Mouse (Mus musculus) heart, embryonic 12.5 days (tissue): ENCODE data around the gene Rap1a. TPM values are rescaled to one million over a fixed set of nuclear protein-coding genes. Genes with fewer than 3 reads are reported as not detected.

Source experiments
- ATAC-seq: fragments of 200-750 bp; cut with Nextera tagmentation; 2 replicates; pipeline ENCODE4 v1.8.0; 2017; ENCODE audit warnings: moderate TSS enrichment, moderate library complexity; ENCODE audit not compliant: insufficient number of reproducible peaks, low FRiP score
- H3K27ac ChIP-seq: fragments of 300-500 bp; sonication (generic); 2 replicates; pipeline ENCODE4 v1.5.1; 2016; ENCODE audit warnings: mild to moderate bottlenecking, moderate library complexity; ENCODE audit not compliant: poor library complexity, severe bottlenecking
- H3K27me3 ChIP-seq: fragments of 300-500 bp; sonication (generic); replicated peaks from 2 replicates; pipeline ENCODE4 v1.6.1; 2016; ENCODE audit warnings: mild to moderate bottlenecking, moderate library complexity
- H3K36me3 ChIP-seq: fragments of 300-500 bp; sonication (generic); 2 replicates; pipeline ENCODE4 v1.6.1; 2016; ENCODE audit warnings: mild to moderate bottlenecking, moderate library complexity
- H3K4me1 ChIP-seq: fragments of 300-500 bp; sonication (generic); replicated peaks from 2 replicates; pipeline ENCODE4 v1.6.1; 2016; ENCODE audit warnings: mild to moderate bottlenecking
- H3K4me2 ChIP-seq: fragments of 300-500 bp; sonication (generic); 2 replicates; pipeline ENCODE4 v1.6.1; 2016; ENCODE audit warnings: mild to moderate bottlenecking, moderate library complexity
- H3K4me3 ChIP-seq: fragments of 300-500 bp; sonication (generic); 2 replicates; pipeline ENCODE4 v1.5.1; 2016; ENCODE audit warnings: mild to moderate bottlenecking
- H3K9ac ChIP-seq: fragments of 300-500 bp; sonication (generic); 2 replicates; pipeline ENCODE4 v1.6.1; 2016; ENCODE audit warnings: mild to moderate bottlenecking, moderate library complexity
- H3K9me3 ChIP-seq: fragments of 300-500 bp; sonication (generic); replicated peaks from 2 replicates; pipeline ENCODE4 v1.6.1; 2016; ENCODE audit warnings: mild to moderate bottlenecking, moderate library complexity
- WGBS: fragments of 180-500 bp; shearing (Covaris S2); methylation state at CpG from one replicate; pipeline ENCODE4 v1.1.7; 2016; 5-methylcytosine and 5-hydroxymethylcytosine counted together
- polyA plus RNA-seq: library from polyadenylated mRNA; unstranded; fragments of >200 nt; fragmentation: Nextera tagmentation; extraction: Ambion mirVana; gene quantifications from 2 replicates; pipeline ENCODE4 v1.2.1, GENCODE M21; 2016

Gene Rap1a
- polyA plus RNA-seq, 1 experiment from 2014 or later: 92.0 TPM

GRCm38 (mm10) chr3:105823609-105824008 lies 22.5 kb upstream of the Rap1a start:
- Histone ChIP-seq H3K36me3 (no peaks in the 10 kb centered on the region), H3K4me2 (no peak overlapping the region), H3K4me3 (no peak overlapping the region), H3K27ac (no peak overlapping the region), H3K27me3 (peaks cover 40% of the 10 kb centered on the region), H3K9me3 (no peaks in the 10 kb centered on the region), H3K4me1 (peaks cover 26% of the 10 kb centered on the region), H3K9ac (no peak overlapping the region)
- ATAC-seq: no peak

DNA sequence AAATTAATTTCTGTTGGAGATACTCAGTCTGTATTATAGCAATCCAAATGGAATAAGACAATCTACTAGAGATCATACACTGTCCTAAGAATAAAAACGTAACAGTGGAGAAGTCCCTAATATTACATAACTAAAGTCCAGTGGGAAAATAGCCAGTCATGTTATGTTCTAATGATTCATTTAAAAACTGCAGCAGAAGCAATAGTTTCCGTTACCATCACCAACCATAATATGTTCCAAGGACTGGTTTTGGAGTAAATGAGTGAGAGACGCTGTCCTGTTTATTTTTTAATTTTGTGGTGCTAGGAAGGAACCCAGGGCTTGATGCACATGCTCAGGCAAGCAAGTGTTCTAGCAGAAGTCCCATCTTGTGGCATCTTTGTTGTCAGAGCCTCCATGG lies 20.4 kb upstream of the Rap1a start:
- no peaks in the 10 kb centered on the region for H3K36me3 ChIP-seq
- H3K27ac ChIP-seq: no peak overlapping the region
- no peak overlapping the region for H3K4me2 ChIP-seq
- H3K27me3 ChIP-seq: peaks cover 57% of the 10 kb centered on the region
- no peak overlapping the region for H3K9ac ChIP-seq
- peaks cover 40% of the 10 kb centered on the region for H3K4me1 ChIP-seq
- no peaks in the 10 kb centered on the region for H3K9me3 ChIP-seq
- WGBS: 83% methylated on average over 3 of the region's 3 CpGs
- H3K4me3 ChIP-seq: no peak overlapping the region
- ATAC-seq: no peak

GRCm38 (mm10) chr3:105820272-105820671 lies 19.1 kb upstream of the Rap1a start:
- peaks cover 57% of the 10 kb centered on the region for H3K27me3 ChIP-seq

GRCm38 (mm10) chr3:105818130-105819004 lies 17.2 kb upstream of the Rap1a start:
- WGBS: 34% methylated on average over 6 of the region's 6 CpGs
- Histone ChIP-seq H3K4me3 (no peak overlapping the region), H3K36me3 (no peaks in the 10 kb centered on the region), H3K4me1 (peaks cover 31% of the 10 kb centered on the region), H3K27me3 (peaks cover 70% of the 10 kb centered on the region), H3K9ac (no peak overlapping the region), H3K27ac (no peak overlapping the region), H3K4me2 (no peak overlapping the region), H3K9me3 (no peaks in the 10 kb centered on the region)
- no peak for ATAC-seq

More at GRCm38 (mm10) chr3:105820272-105820671, 19.1 kb upstream of the Rap1a start:
- no peak for ATAC-seq
- no peak overlapping the region for H3K4me3 ChIP-seq
- no peaks in the 10 kb centered on the region for H3K9me3 ChIP-seq
- no peaks in the 10 kb centered on the region for H3K36me3 ChIP-seq
- no peak overlapping the region for H3K27ac ChIP-seq
- H3K9ac ChIP-seq: no peak overlapping the region
- H3K4me2 ChIP-seq: no peak overlapping the region
- H3K4me1 ChIP-seq: peaks cover 42% of the 10 kb centered on the region
- 83% methylated on average over 3 of the region's 3 CpGs for WGBS

- Histone ChIP-seq H3K4me1 (peaks cover 44% of the 10 kb centered on the region), H3K9ac (no peak overlapping the region), H3K4me2 (peak overlapping the region; percentile 21), H3K4me3 (no peak overlapping the region), H3K9me3 (no peaks in the 10 kb centered on the region), H3K27ac (no peak overlapping the region), H3K36me3 (no peaks in the 10 kb centered on the region), H3K27me3 (peaks cover 75% of the 10 kb centered on the region)
- WGBS: 17% methylated on average over 8 of the region's 8 CpGs
- ATAC-seq: peak; percentile 69
Observed at GRCm38 (mm10) chr3:105816089-105816488, 15.0 kb upstream of the Rap1a start.

DNA sequence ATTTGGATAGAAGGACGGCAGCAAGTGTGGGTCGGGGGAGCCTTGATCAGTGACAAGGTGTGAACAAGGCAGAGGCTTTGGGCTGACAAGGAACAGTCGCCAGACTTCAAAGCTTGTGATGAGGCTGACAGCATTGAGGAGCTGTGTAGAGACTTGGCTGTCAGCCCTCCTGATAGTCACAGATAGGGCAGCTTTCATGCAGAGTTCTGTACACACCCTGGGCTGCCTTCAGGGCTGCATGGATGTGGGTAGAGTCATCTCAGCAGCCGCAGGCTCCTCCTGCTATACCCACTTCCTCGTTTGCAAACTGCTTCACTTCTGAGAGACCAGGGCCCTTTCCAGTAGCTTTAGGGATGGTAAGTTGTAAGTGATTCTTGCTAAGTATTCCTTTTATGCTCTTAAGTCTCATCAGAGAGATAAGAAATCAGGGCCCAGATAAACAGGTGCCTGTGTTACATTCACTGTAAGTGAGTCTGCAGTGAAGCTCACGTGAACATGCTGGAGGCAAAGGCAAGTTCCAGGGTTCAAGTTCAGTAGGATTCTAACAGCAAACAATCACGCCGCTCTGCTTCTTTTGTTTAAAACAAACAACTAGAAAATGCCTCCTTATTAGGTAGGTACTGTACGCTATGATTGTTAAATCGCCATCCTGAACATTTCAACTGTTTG lies 14.2 kb upstream of the Rap1a start:
- H3K36me3 ChIP-seq: no peaks in the 10 kb centered on the region
- H3K4me2 ChIP-seq: peak overlapping the region; percentile 21; the same call in 1 of the 2 replicates
- no peak overlapping the region for H3K9ac ChIP-seq
- no peaks in the 10 kb centered on the region for H3K9me3 ChIP-seq
- 32% methylated on average over 10 of the region's 10 CpGs for WGBS
- H3K4me1 ChIP-seq: peaks cover 44% of the 10 kb centered on the region
- H3K27ac ChIP-seq: no peak overlapping the region
- no peak overlapping the region for H3K4me3 ChIP-seq
- ATAC-seq: peak; percentile 78
- peaks cover 70% of the 10 kb centered on the region for H3K27me3 ChIP-seq

DNA sequence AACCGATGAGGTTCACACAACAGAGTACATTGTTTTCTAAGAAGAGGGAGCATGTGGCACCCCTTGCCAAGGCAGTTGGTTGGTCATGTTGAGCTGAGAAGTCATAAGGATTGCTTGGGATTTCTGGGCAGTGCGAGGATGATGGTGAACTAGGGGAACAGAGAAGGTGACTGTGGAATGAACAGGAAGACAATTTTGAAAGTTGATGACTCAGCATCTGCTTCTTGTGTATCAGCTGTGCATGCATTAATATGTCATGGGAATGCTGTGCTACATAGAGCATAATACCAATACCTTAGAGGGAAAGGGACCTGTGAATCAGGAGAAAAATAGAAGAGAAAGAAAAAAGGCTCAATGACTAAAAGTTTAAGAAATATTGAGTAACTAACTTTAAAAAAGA lies 10.0 kb upstream of the Rap1a start:
- H3K27ac ChIP-seq: no peak overlapping the region
- no peaks in the 10 kb centered on the region for H3K9me3 ChIP-seq
- H3K36me3 ChIP-seq: no peaks in the 10 kb centered on the region
- peaks cover 63% of the 10 kb centered on the region for H3K27me3 ChIP-seq
- H3K4me1 ChIP-seq: peaks cover 34% of the 10 kb centered on the region
- ATAC-seq: no peak
- H3K9ac ChIP-seq: no peak overlapping the region
- H3K4me2 ChIP-seq: no peak overlapping the region
- WGBS: 92% methylated on average over 2 of the region's 2 CpGs
- no peak overlapping the region for H3K4me3 ChIP-seq

DNA sequence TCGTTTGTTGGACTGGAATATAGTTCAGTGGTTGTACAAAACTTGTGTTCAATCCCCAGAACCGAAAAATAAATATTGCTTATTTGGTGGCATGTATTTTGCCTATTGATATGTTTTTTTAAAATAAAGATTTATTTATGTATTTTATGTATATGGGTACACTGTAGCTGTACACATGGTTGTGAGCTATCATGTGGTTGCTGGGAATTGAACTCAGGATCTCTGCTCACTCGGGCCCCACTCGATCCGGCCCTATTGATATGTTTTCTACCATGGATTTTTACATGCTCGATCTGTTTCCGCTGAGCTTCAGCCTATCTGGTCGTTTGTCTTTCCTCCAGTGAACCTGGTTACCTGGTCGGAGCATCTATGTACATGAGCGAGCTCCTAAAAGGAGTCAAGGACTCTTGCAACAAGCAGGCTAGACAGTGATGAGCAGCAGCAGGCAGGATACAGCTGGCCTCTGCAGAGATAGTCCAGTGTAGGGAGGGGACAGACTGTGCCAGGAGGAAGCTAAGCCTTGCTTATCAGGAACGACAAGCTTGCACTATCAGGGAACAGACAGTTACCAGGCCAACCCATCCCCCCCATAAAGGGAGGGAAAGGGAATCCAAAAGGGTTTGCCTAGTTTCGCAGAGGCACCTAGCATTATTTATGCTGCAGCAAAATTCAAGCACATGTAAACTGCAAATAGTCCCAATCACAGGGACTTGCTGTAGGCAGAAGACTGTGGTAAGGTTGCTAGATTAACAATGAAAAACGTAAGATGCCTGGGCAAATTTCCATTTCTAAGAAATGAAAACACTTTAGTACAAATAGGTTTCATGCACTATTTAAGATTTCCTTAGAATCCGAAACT lies 7.3 kb upstream of the Rap1a start:
- 33% methylated on average over 14 of the region's 14 CpGs for WGBS
- no peaks in the 10 kb centered on the region for H3K9me3 ChIP-seq
- H3K9ac ChIP-seq: no peak overlapping the region
- no peak overlapping the region for H3K4me3 ChIP-seq
- H3K27me3 ChIP-seq: peaks cover 76% of the 10 kb centered on the region
- no peaks in the 10 kb centered on the region for H3K36me3 ChIP-seq
- H3K4me2 ChIP-seq: peak overlapping the region; percentile 28; the same call in 1 of the 2 replicates
- peaks cover 23% of the 10 kb centered on the region for H3K4me1 ChIP-seq
- ATAC-seq: peak; percentile 98
- no peak overlapping the region; the same call in 1 of the 2 replicates for H3K27ac ChIP-seq

GRCm38 (mm10) chr3:105807672-105808071 lies 6.5 kb upstream of the Rap1a start:
- 48% methylated on average over 1 of the region's 1 CpGs for WGBS
- peaks cover 76% of the 10 kb centered on the region for H3K27me3 ChIP-seq

DNA sequence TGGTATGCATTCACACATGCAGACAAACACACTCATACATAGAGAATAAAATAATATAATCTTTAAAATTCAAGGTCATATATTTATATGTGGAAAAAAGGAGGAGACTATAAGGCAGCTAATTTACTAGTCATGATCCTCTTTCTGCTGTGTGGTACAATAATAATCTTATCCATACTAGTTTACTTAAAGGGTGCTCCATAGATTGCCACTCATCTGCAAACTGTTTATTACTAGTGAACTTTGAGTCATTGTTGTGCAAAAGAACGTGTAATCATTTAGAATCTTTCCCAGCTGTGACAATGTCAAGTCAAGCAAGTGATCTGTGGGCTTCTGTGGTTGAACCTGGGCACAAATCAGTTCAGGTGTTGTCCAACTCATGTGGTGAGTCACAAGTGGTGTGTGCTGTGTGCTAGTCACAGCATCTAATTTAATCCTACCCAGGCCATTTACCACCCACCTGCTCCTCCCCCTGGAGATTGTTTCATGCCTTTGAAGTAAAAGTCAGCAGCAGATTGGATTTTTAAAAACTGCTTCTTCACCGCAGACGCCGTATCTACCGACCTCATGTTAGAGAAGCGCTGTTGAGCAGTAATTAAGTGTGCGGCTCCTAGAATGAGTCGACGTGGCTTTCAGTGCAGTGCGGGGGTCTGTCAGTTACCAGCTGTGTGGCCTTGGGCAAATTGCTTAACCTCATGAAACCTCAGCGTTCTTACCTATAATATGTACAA lies 5.5 kb upstream of the Rap1a start:
- H3K9ac ChIP-seq: no peak overlapping the region
- no peak overlapping the region for H3K27ac ChIP-seq
- peaks cover 22% of the 10 kb centered on the region for H3K4me1 ChIP-seq
- H3K4me3 ChIP-seq: no peak overlapping the region
- no peak overlapping the region for H3K4me2 ChIP-seq
- 77% methylated on average over 11 of the region's 11 CpGs for WGBS
- ATAC-seq: no peak
- no peaks in the 10 kb centered on the region for H3K36me3 ChIP-seq
- no peaks in the 10 kb centered on the region for H3K9me3 ChIP-seq
- peaks cover 66% of the 10 kb centered on the region for H3K27me3 ChIP-seq

More at GRCm38 (mm10) chr3:105807672-105808071, 6.5 kb upstream of the Rap1a start:
- Histone ChIP-seq H3K9ac (no peak overlapping the region), H3K36me3 (no peaks in the 10 kb centered on the region), H3K4me3 (no peak overlapping the region), H3K4me2 (no peak overlapping the region), H3K4me1 (peaks cover 25% of the 10 kb centered on the region), H3K9me3 (no peaks in the 10 kb centered on the region), H3K27ac (no peak overlapping the region; the same call in 1 of the 2 replicates)
- ATAC-seq: no peak
